In the genomic region with DNA sequence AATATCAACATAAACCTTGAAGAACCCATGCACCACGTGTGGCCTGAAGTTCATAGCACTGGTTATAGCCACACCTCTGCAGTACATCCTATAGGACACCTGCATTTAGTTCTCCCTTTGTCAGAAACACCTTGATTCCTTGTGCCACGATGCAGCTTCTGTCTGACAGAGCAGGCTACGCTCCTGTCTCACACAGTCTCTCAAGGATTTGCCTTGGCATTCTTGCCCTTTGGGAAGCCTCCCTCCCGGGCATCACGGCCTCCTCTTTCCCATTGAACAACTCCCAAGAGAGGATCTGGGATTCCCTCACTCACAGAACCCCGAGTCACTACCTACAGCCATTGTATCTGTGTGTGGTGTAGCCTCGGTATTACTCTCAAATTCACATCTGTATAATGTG, we compare ENCODE assay signal across 29 mouse cellular contexts. TPM values are rescaled to one million over a fixed set of nuclear protein-coding genes. Genes with fewer than 3 reads are reported as not detected.
DNase-seq lines count a peak whose midpoint lies in the region; ATAC-seq lines count a peak whose summit lies in the region.
"Had no signal": no experiment of that assay in that cellular context is flagged by ENCODE, and none has a peak within 500 bp of the region (broad histone marks: within the 10 kb centered on the region; RNA-seq: fewer than 3 reads in every experiment).

No protein-coding gene starts in this region.

- peaks cover 29% of the 10 kb centered on the region for H3K4me1 ChIP-seq in midbrain, embryonic 12.5 days
- H3K4me1 ChIP-seq in midbrain, embryonic 14.5 days (ENCODE audit: control insufficient read depth, insufficient read depth, low read length): peaks cover 20% of the 10 kb centered on the region
- H3K4me1 ChIP-seq in forebrain, embryonic 13.5 days: peaks cover 33% of the 10 kb centered on the region
- H3K4me1 ChIP-seq in hindbrain, embryonic 13.5 days (replicated peaks): peaks cover 40% of the 10 kb centered on the region
- peaks cover 4% of the 10 kb centered on the region; the same call in 1 of the 2 replicates for H3K4me1 ChIP-seq in kidney, embryonic 16.5 days (ENCODE audit: insufficient read depth, low read length)
- H3K4me1 ChIP-seq: limb, embryonic 15.5 days; liver, embryonic 13.5 days; megakaryocyte, embryonic 14.5 days had no signal

- H3K9ac ChIP-seq in midbrain, embryonic 12.5 days (replicated peaks): no peak overlapping the region
- H3K9ac ChIP-seq in midbrain, embryonic 14.5 days (replicated peaks; ENCODE audit: low read length): no peak overlapping the region
- no peak overlapping the region for H3K9ac ChIP-seq in forebrain, embryonic 13.5 days
- no peak overlapping the region for H3K9ac ChIP-seq in hindbrain, embryonic 13.5 days
- no peak overlapping the region for H3K9ac ChIP-seq in kidney, embryonic 16.5 days (replicated peaks; ENCODE audit: low read length)
- H3K9ac ChIP-seq: embryonic facial prominence, embryonic 12.5 days; limb, embryonic 15.5 days; liver, embryonic 13.5 days had no signal

- H3K27ac ChIP-seq in midbrain, embryonic 12.5 days (replicated peaks): peak overlapping the region; percentile 81; the same call in 1 of the 2 replicates
- H3K27ac ChIP-seq in midbrain, embryonic 14.5 days (replicated peaks; ENCODE audit: low read depth, low read length): no peak overlapping the region; the same call in 1 of the 2 replicates
- peak overlapping the region; percentile 83; the same call in 1 of the 2 replicates for H3K27ac ChIP-seq in forebrain, embryonic 13.5 days
- H3K27ac ChIP-seq in hindbrain, embryonic 13.5 days: peak overlapping the region; percentile 83
- no peak overlapping the region for H3K27ac ChIP-seq in kidney, embryonic 16.5 days (ENCODE audit: low read length)
- H3K27ac ChIP-seq: embryonic facial prominence, embryonic 12.5 days; limb, embryonic 10.5 days; limb, embryonic 15.5 days; liver, embryonic 13.5 days had no signal

- no peak for ATAC-seq in midbrain, embryonic 12.5 days (ENCODE audit: low FRiP score, low read depth)
- no peak for ATAC-seq in midbrain, embryonic 14.5 days (ENCODE audit: low FRiP score, low TSS enrichment)
- ATAC-seq in forebrain, embryonic 13.5 days: no peak
- no peak for ATAC-seq in hindbrain, embryonic 13.5 days (ENCODE audit: low FRiP score)
- ATAC-seq in kidney, embryonic 16.5 days (ENCODE audit: low FRiP score, low TSS enrichment): no peak
- ATAC-seq: CD4-positive, CD25-positive, alpha-beta regulatory T cell, adult 4 months; intestine, embryonic 16.5 days; lung, postnatal 0 days had no signal

- peak; percentile 68 for DNase-seq in heart, adult 11 months
- no peak for DNase-seq in heart, postnatal 4 days
- DNase-seq in midbrain, embryonic 14.5 days: no peak
- no peak for DNase-seq in right cerebral cortex, postnatal 14 days
- DNase-seq: adrenal gland, postnatal 14 days; cerebellum, adult 11 months; cerebellum, adult 9-10 months; cerebellum, postnatal 36 days; gastrocnemius, postnatal 10 days; heart, postnatal 14 days; kidney, adult 8-10 months; kidney, postnatal 10 days; liver, embryonic 13.5 days; lung, adult 18-20 months; lung, postnatal 4 days; right cerebral cortex, adult 18-20 months; thymus, adult 2 months; thymus, postnatal 4 days had no signal

- no peaks in the 10 kb centered on the region for H3K9me3 ChIP-seq in midbrain, embryonic 12.5 days
- no peaks in the 10 kb centered on the region for H3K9me3 ChIP-seq in midbrain, embryonic 14.5 days (ENCODE audit: control insufficient read depth, low read length)
- no peaks in the 10 kb centered on the region for H3K9me3 ChIP-seq in forebrain, embryonic 13.5 days (replicated peaks)
- H3K9me3 ChIP-seq in hindbrain, embryonic 13.5 days: no peaks in the 10 kb centered on the region
- no peaks in the 10 kb centered on the region for H3K9me3 ChIP-seq in kidney, embryonic 16.5 days (ENCODE audit: low read length)
- H3K9me3 ChIP-seq: embryonic facial prominence, embryonic 12.5 days; limb, embryonic 10.5 days; limb, embryonic 15.5 days; liver, embryonic 13.5 days; megakaryocyte, embryonic 14.5 days had no signal

- no peak overlapping the region for H3K4me3 ChIP-seq in midbrain, embryonic 12.5 days
- H3K4me3 ChIP-seq in midbrain, embryonic 14.5 days (replicated peaks; ENCODE audit: low read depth, low read length): no peak overlapping the region
- no peak overlapping the region for H3K4me3 ChIP-seq in forebrain, embryonic 13.5 days
- H3K4me3 ChIP-seq in hindbrain, embryonic 13.5 days: no peak overlapping the region
- no peak overlapping the region for H3K4me3 ChIP-seq in kidney, embryonic 16.5 days (ENCODE audit: low read length)
- H3K4me3 ChIP-seq: embryonic facial prominence, embryonic 12.5 days; limb, embryonic 10.5 days; limb, embryonic 15.5 days; liver, embryonic 13.5 days; megakaryocyte, embryonic 14.5 days had no signal

- H3K36me3 ChIP-seq in midbrain, embryonic 12.5 days: no peaks in the 10 kb centered on the region
- H3K36me3 ChIP-seq in midbrain, embryonic 14.5 days (ENCODE audit: control insufficient read depth, insufficient read depth, low read length): no peaks in the 10 kb centered on the region
- H3K36me3 ChIP-seq in forebrain, embryonic 13.5 days (ENCODE audit: poor library complexity, severe bottlenecking): no peaks in the 10 kb centered on the region
- no peaks in the 10 kb centered on the region for H3K36me3 ChIP-seq in hindbrain, embryonic 13.5 days
- no peaks in the 10 kb centered on the region for H3K36me3 ChIP-seq in kidney, embryonic 16.5 days (ENCODE audit: insufficient read depth, low read length)
- H3K36me3 ChIP-seq: embryonic facial prominence, embryonic 12.5 days; limb, embryonic 10.5 days; limb, embryonic 15.5 days; liver, embryonic 13.5 days had no signal

- H3K4me2 ChIP-seq in midbrain, embryonic 12.5 days (replicated peaks): no peak overlapping the region
- no peak overlapping the region for H3K4me2 ChIP-seq in midbrain, embryonic 14.5 days (ENCODE audit: low read length)
- no peak overlapping the region for H3K4me2 ChIP-seq in forebrain, embryonic 13.5 days
- H3K4me2 ChIP-seq in hindbrain, embryonic 13.5 days: no peak overlapping the region
- H3K4me2 ChIP-seq in kidney, embryonic 16.5 days (replicated peaks; ENCODE audit: low read depth, low read length): no peak overlapping the region
- H3K4me2 ChIP-seq: embryonic facial prominence, embryonic 12.5 days; limb, embryonic 15.5 days; liver, embryonic 13.5 days had no signal

- no peaks in the 10 kb centered on the region for H3K27me3 ChIP-seq in midbrain, embryonic 12.5 days
- no peaks in the 10 kb centered on the region for H3K27me3 ChIP-seq in midbrain, embryonic 14.5 days (ENCODE audit: control insufficient read depth, insufficient read depth, low read length)
- no peaks in the 10 kb centered on the region for H3K27me3 ChIP-seq in forebrain, embryonic 13.5 days
- H3K27me3 ChIP-seq in hindbrain, embryonic 13.5 days: no peaks in the 10 kb centered on the region
- no peaks in the 10 kb centered on the region for H3K27me3 ChIP-seq in kidney, embryonic 16.5 days (ENCODE audit: insufficient read depth, low read length)
- H3K27me3 ChIP-seq: embryonic facial prominence, embryonic 12.5 days; limb, embryonic 15.5 days; liver, embryonic 13.5 days had no signal

- 85% methylated on average over 7 of the region's 7 CpGs for WGBS in midbrain, embryonic 12.5 days
- 76% methylated on average over 7 of the region's 7 CpGs for WGBS in midbrain, embryonic 14.5 days
- WGBS in forebrain, embryonic 13.5 days: 78% methylated on average over 7 of the region's 7 CpGs
- 55% methylated on average over 7 of the region's 7 CpGs for WGBS in hindbrain, embryonic 13.5 days
- 87% methylated on average over 7 of the region's 7 CpGs for WGBS in kidney, embryonic 16.5 days

RNA-seq across cellular contexts. Expression of gene Frmd4b, which starts 41.2 kb away (rescaled TPM):
- total RNA-seq in heart, postnatal 4 days (2021): 10 to 100 TPM; 21.7 to 23.5 TPM
- polyA plus RNA-seq in midbrain, embryonic 12.5 days (2016; fragmentation: Nextera tagmentation; extraction: Ambion mirVana): 32.4 and 33.8 TPM in 2 replicates
- polyA plus RNA-seq in midbrain, embryonic 14.5 days (2014; fragmentation: Nextera tagmentation; extraction: Ambion mirVana): 15.3 and 21.7 TPM in 2 replicates
- 34.7 and 35.5 TPM in 2 replicates for polyA plus RNA-seq in forebrain, embryonic 13.5 days (2015; fragmentation: Nextera tagmentation; extraction: Ambion mirVana)
- polyA plus RNA-seq in hindbrain, embryonic 13.5 days (2015; fragmentation: Nextera tagmentation; extraction: Ambion mirVana): 31.4 and 31.7 TPM in 2 replicates
- polyA plus RNA-seq in kidney, embryonic 16.5 days (2015; fragmentation: Nextera tagmentation; extraction: Ambion mirVana): 18.1 and 18.3 TPM in 2 replicates

Comparison
In these comparisons a context has a peak if more than half of its experiments do, and no peak if none do; other contexts are left out.
1. H3K27ac ChIP-seq: peak in midbrain, embryonic 12.5 days (single experiment), forebrain, embryonic 13.5 days (single experiment) and hindbrain, embryonic 13.5 days (single experiment); none in midbrain, embryonic 14.5 days (single experiment) and kidney, embryonic 16.5 days (single experiment).